Mouse (Mus musculus): ENCODE data around the gene Col27a1. TPM values are rescaled to one million over a fixed set of nuclear protein-coding genes. Genes with fewer than 3 reads are reported as not detected.

The Col27a1 gene
- total and polyA plus RNA-seq, 2 experiments from 2014 or later = 1.2 to 8.2 TPM

GRCm38 (mm10) chr4:63307175-63308062 is 93.6 kb downstream of the Col27a1 start:
- no peak overlapping the region for H3K27ac ChIP-seq (ENCODE audit: low read depth)
- no peak overlapping the region for H3K4me2 ChIP-seq (ENCODE audit: low read depth, low read length)
- no peak overlapping the region for H3K4me3 ChIP-seq (ENCODE audit: low read depth, low read length)
- H3K36me3 ChIP-seq (replicated peaks; ENCODE audit: control insufficient read depth, insufficient read depth, low read length) = no peaks in the 10 kb centered on the region
- peak; percentile 71 for DNase-seq (ENCODE audit: low spot score)
- ATAC-seq (ENCODE audit: insufficient read depth, low read depth) = peak; percentile 68
- H3K9me3 ChIP-seq (replicated peaks; ENCODE audit: control insufficient read depth, low read length) = no peaks in the 10 kb centered on the region
- no peak for TF ChIP-seq EP300 (IDR thresholded peaks at IDR 0.05; ENCODE audit: low read depth)
- TF ChIP-seq CTCF (IDR thresholded peaks at IDR 0.05; ENCODE audit: low read depth) = peak; percentile 80
- peaks cover 7% of the 10 kb centered on the region; the same call in 1 of the 2 replicates for H3K4me1 ChIP-seq (ENCODE audit: control insufficient read depth, insufficient read depth)
- H3K9ac ChIP-seq (replicated peaks; ENCODE audit: low read depth, low read length) = no peak overlapping the region
- WGBS = 28% methylated on average over 21 of the region's 21 CpGs
- H3K27me3 ChIP-seq (ENCODE audit: control insufficient read depth, insufficient read depth, low read length) = no peaks in the 10 kb centered on the region

- H3K27me3 ChIP-seq (ENCODE audit: control insufficient read depth, insufficient read depth, low read length) = no peaks in the 10 kb centered on the region
- no peaks in the 10 kb centered on the region for H3K36me3 ChIP-seq (replicated peaks; ENCODE audit: control insufficient read depth, insufficient read depth, low read length)
- no peak overlapping the region for H3K4me3 ChIP-seq (ENCODE audit: low read depth, low read length)
- DNase-seq (ENCODE audit: low spot score) (no peak), ATAC-seq (ENCODE audit: insufficient read depth, low read depth) (no peak)
- no peak overlapping the region for H3K27ac ChIP-seq (ENCODE audit: low read depth)
- no peak overlapping the region for H3K4me2 ChIP-seq (ENCODE audit: low read depth, low read length)
- H3K9me3 ChIP-seq (replicated peaks; ENCODE audit: control insufficient read depth, low read length) = no peaks in the 10 kb centered on the region
- no peak overlapping the region for H3K9ac ChIP-seq (replicated peaks; ENCODE audit: low read depth, low read length)
- TF ChIP-seq CTCF (IDR thresholded peaks at IDR 0.05; ENCODE audit: low read depth) (no peak), EP300 (IDR thresholded peaks at IDR 0.05; ENCODE audit: low read depth) (no peak)
- 70% methylated on average over 3 of the region's 3 CpGs for WGBS
- H3K4me1 ChIP-seq (ENCODE audit: control insufficient read depth, insufficient read depth) = peaks cover 7% of the 10 kb centered on the region; the same call in 1 of the 2 replicates
These were observed 94.5 kb downstream of the Col27a1 start for GRCm38 (mm10) chr4:63308316-63308715.

GRCm38 (mm10) chr4:63310247-63310855 is 96.5 kb downstream of the Col27a1 start:
- Histone ChIP-seq H3K27me3 (ENCODE audit: control insufficient read depth, insufficient read depth, low read length) (no peaks in the 10 kb centered on the region), H3K9me3 (replicated peaks; ENCODE audit: control insufficient read depth, low read length) (no peaks in the 10 kb centered on the region), H3K9ac (replicated peaks; ENCODE audit: low read depth, low read length) (no peak overlapping the region), H3K27ac (ENCODE audit: low read depth) (peak overlapping the region; percentile 77), H3K4me1 (ENCODE audit: control insufficient read depth, insufficient read depth) (peaks cover 7% of the 10 kb centered on the region; the same call in 1 of the 2 replicates), H3K4me2 (ENCODE audit: low read depth, low read length) (no peak overlapping the region; the same call in 1 of the 2 replicates), H3K36me3 (replicated peaks; ENCODE audit: control insufficient read depth, insufficient read depth, low read length) (no peaks in the 10 kb centered on the region), H3K4me3 (ENCODE audit: low read depth, low read length) (no peak overlapping the region)
- peak; percentile 89 for DNase-seq (ENCODE audit: low spot score)
- 15% methylated on average over 10 of the region's 10 CpGs for WGBS
- no peak for TF ChIP-seq CTCF (IDR thresholded peaks at IDR 0.05; ENCODE audit: low read depth)
- TF ChIP-seq EP300 (IDR thresholded peaks at IDR 0.05; ENCODE audit: low read depth) = no peak
- ATAC-seq (ENCODE audit: insufficient read depth, low read depth) = peak; percentile 87

GRCm38 (mm10) chr4:63311426-63311825 is 97.6 kb downstream of the Col27a1 start:
- ATAC-seq (ENCODE audit: insufficient read depth, low read depth) (no peak), DNase-seq (ENCODE audit: low spot score) (no peak)
- Histone ChIP-seq H3K4me3 (ENCODE audit: low read depth, low read length) (no peak overlapping the region), H3K4me1 (ENCODE audit: control insufficient read depth, insufficient read depth) (peaks cover 10% of the 10 kb centered on the region; the same call in 1 of the 2 replicates), H3K27me3 (ENCODE audit: control insufficient read depth, insufficient read depth, low read length) (no peaks in the 10 kb centered on the region), H3K27ac (ENCODE audit: low read depth) (no peak overlapping the region), H3K9ac (replicated peaks; ENCODE audit: low read depth, low read length) (no peak overlapping the region), H3K36me3 (replicated peaks; ENCODE audit: control insufficient read depth, insufficient read depth, low read length) (no peaks in the 10 kb centered on the region), H3K4me2 (ENCODE audit: low read depth, low read length) (no peak overlapping the region), H3K9me3 (replicated peaks; ENCODE audit: control insufficient read depth, low read length) (no peaks in the 10 kb centered on the region)
- 83% methylated on average over 7 of the region's 7 CpGs for WGBS
- TF ChIP-seq CTCF (IDR thresholded peaks at IDR 0.05; ENCODE audit: low read depth) (no peak), EP300 (IDR thresholded peaks at IDR 0.05; ENCODE audit: low read depth) (no peak)

- no peak overlapping the region for H3K9ac ChIP-seq (replicated peaks; ENCODE audit: low read depth, low read length)
- no peaks in the 10 kb centered on the region for H3K27me3 ChIP-seq (ENCODE audit: control insufficient read depth, insufficient read depth, low read length)
- no peaks in the 10 kb centered on the region for H3K9me3 ChIP-seq (replicated peaks; ENCODE audit: control insufficient read depth, low read length)
- DNase-seq (ENCODE audit: low spot score) (no peak), ATAC-seq (ENCODE audit: insufficient read depth, low read depth) (no peak)
- no peak overlapping the region for H3K4me3 ChIP-seq (ENCODE audit: low read depth, low read length)
- TF ChIP-seq EP300 (IDR thresholded peaks at IDR 0.05; ENCODE audit: low read depth) (no peak), CTCF (IDR thresholded peaks at IDR 0.05; ENCODE audit: low read depth) (no peak)
- WGBS = 76% methylated on average over 5 of the region's 5 CpGs
- no peak overlapping the region for H3K27ac ChIP-seq (ENCODE audit: low read depth)
- H3K36me3 ChIP-seq (replicated peaks; ENCODE audit: control insufficient read depth, insufficient read depth, low read length) = no peaks in the 10 kb centered on the region
- H3K4me1 ChIP-seq (ENCODE audit: control insufficient read depth, insufficient read depth) = peaks cover 11% of the 10 kb centered on the region; the same call in 1 of the 2 replicates
- no peak overlapping the region for H3K4me2 ChIP-seq (ENCODE audit: low read depth, low read length)
These were observed 100.3 kb downstream of the Col27a1 start for GRCm38 (mm10) chr4:63314063-63314462.

Data from heart, postnatal 0 days (tissue).